Mouse (Mus musculus) heart, adult 2 months (tissue): ENCODE results near the gene Itga11.

Source experiments
- CTCF ChIP-seq: fragments of 200-600 bp; IDR thresholded peaks from 2 replicates; pipeline ENCODE4 v1.8.1; 2022; ENCODE audit warnings: antibody characterized with exemption, mild to moderate bottlenecking, moderate library complexity
- POLR2A ChIP-seq: fragments of 200-500 bp; IDR thresholded peaks from 2 replicates; pipeline ENCODE4 v1.6.1; 2011; ENCODE audit warnings: mild to moderate bottlenecking, low read depth, low read length, control low read depth; ENCODE audit not compliant: insufficient read depth

- no peak for TF ChIP-seq CTCF
- no peak for TF ChIP-seq POLR2A
Observed at GRCm38 (mm10) chr9:62810095-62810494, 132.5 kb downstream of the Itga11 start.
